Mouse (Mus musculus) frontal cortex, postnatal 10 days (tissue): Measurements from ENCODE around the gene Eno2.
"Not testable (repeated sequence)": the region's sequence is repeated elsewhere in the genome, so short reads cannot be mapped to it uniquely, and the experiment has no call there.

Source experiments
- DNase-seq, 2 experiments: peaks; one replicate each; pipeline ENCODE4 v3.0.0; 2022; ENCODE audit warnings: low spot score in 2 of 2, mixed read lengths in 1 of 2

Eno2 gene

GRCm38 (mm10) chr6:124805341-124806321 lies 36.2 kb upstream of the Eno2 start:
- peak; percentile 95 to 96 for DNase-seq

GRCm38 (mm10) chr6:124804341-124804740 lies 34.9 kb upstream of the Eno2 start:
- no peak for DNase-seq

- not testable (repeated sequence) for DNase-seq
Measured at GRCm38 (mm10) chr6:124803691-124804090, 34.2 kb upstream of the Eno2 start.

- DNase-seq: no peak
Measured at GRCm38 (mm10) chr6:124803061-124803460, 33.6 kb upstream of the Eno2 start.

- not testable (repeated sequence) for DNase-seq
Measured at GRCm38 (mm10) chr6:124802400-124802799, 32.9 kb upstream of the Eno2 start.

- DNase-seq: no peak
Measured at GRCm38 (mm10) chr6:124796200-124796599, 26.7 kb upstream of the Eno2 start.

- no peak for DNase-seq
Measured at GRCm38 (mm10) chr6:124795781-124796180, 26.3 kb upstream of the Eno2 start.

GRCm38 (mm10) chr6:124791911-124792310 lies 22.4 kb upstream of the Eno2 start:
- no peak for DNase-seq

- no peak for DNase-seq
Measured at GRCm38 (mm10) chr6:124790121-124790520, 20.6 kb upstream of the Eno2 start.

- no peak for DNase-seq
Measured at GRCm38 (mm10) chr6:124789519-124789918, 20.0 kb upstream of the Eno2 start.

- no peak for DNase-seq
Measured at GRCm38 (mm10) chr6:124787722-124788121, 18.2 kb upstream of the Eno2 start.

GRCm38 (mm10) chr6:124786756-124787420 lies 17.4 kb upstream of the Eno2 start:
- DNase-seq: no peak

GRCm38 (mm10) chr6:124782436-124782835 lies 13.0 kb upstream of the Eno2 start:
- no peak for DNase-seq

- DNase-seq: no peak
Measured at GRCm38 (mm10) chr6:124780917-124781316, 11.4 kb upstream of the Eno2 start.

GRCm38 (mm10) chr6:124779984-124780416 lies 10.5 kb upstream of the Eno2 start:
- no peak for DNase-seq

- DNase-seq: no peak
Measured at GRCm38 (mm10) chr6:124779222-124779983, 9.9 kb upstream of the Eno2 start, which contains the start of gene Lrrc23. TSS of gene Lrrc23 (minus strand) at chr6:124779727.

GRCm38 (mm10) chr6:124770511-124770910 lies 1.0 kb upstream of the Eno2 start:
- DNase-seq: no peak

GRCm38 (mm10) chr6:124770013-124770412 lies 540 bp upstream of the Eno2 start:
- no peak for DNase-seq

- no peak for DNase-seq
Measured at GRCm38 (mm10) chr6:124768704-124769044, 799 bp downstream of the Eno2 start.

GRCm38 (mm10) chr6:124767920-124768703 lies 1.4 kb downstream of the Eno2 start:
- DNase-seq: peak in 1 of 2 experiments; percentile 59

GRCm38 (mm10) chr6:124767536-124767919 lies 1.9 kb downstream of the Eno2 start:
- no peak for DNase-seq
